29 mouse cellular contexts compared by ENCODE assay signal in the genomic region with DNA sequence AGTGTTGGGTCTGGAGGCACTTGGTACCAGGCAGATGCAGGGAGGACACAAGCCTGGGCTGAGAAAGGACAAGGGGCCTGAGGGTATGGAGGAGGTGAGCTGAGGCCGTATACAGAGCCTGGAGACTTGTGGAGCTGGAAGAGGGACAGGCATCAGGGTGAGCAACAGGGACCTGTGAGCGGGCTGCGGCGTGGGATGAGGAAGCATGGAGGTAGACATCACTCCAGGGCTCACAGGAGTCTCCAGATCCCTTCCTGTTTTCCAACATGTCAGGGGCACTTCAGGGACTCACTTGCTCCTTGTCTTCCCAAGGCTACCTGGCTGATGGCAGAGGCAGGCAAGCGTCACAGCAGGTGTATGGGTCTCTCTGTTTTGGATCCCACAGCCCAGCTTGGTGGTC.
DNase-seq lines count a peak whose midpoint lies in the region; ATAC-seq lines count a peak whose summit lies in the region.
"Had no signal": no experiment of that assay in that cellular context is flagged by ENCODE, and none has a peak within 500 bp of the region (broad histone marks: within the 10 kb centered on the region; RNA-seq: fewer than 3 reads in every experiment).

No protein-coding gene starts in this region.

- no peak overlapping the region for H3K9ac ChIP-seq in hindbrain, embryonic 12.5 days
- H3K9ac ChIP-seq in neural tube, embryonic 14.5 days (replicated peaks; ENCODE audit: low read depth, low read length) = no peak overlapping the region
- H3K9ac ChIP-seq: embryonic facial prominence, embryonic 13.5 days; forebrain, embryonic 12.5 days; forebrain, embryonic 15.5 days; heart, embryonic 12.5 days; heart, embryonic 15.5 days; hindbrain, embryonic 13.5 days had no signal

- no peak for DNase-seq in hindbrain, embryonic 10.5 days (ENCODE audit: low spot score)
- DNase-seq in neural tube, embryonic 10.5 days (ENCODE audit: extremely low spot score, low spot score) = no peak
- DNase-seq in thymus, postnatal 14 days = peak; percentile 2
- no peak for DNase-seq in thymus, postnatal 25 days
- DNase-seq in limb, embryonic 10.5 days (ENCODE audit: low spot score) = no peak
- DNase-seq: adrenal gland, adult 8-10 months; adrenal gland, postnatal 25 days; cerebellum, adult 11-12 months; cerebellum, adult 8-10 months; cerebellum, postnatal 10 days; cerebellum, postnatal 36 days; embryo, embryonic 11 days; gastrocnemius, postnatal 25 days; heart, postnatal 10 days; heart, postnatal 36 days had no signal

- no peak overlapping the region for H3K4me2 ChIP-seq in hindbrain, embryonic 12.5 days (replicated peaks)
- no peak overlapping the region for H3K4me2 ChIP-seq in neural tube, embryonic 14.5 days (ENCODE audit: low read depth, low read length)
- H3K4me2 ChIP-seq: embryonic facial prominence, embryonic 13.5 days; forebrain, embryonic 12.5 days; forebrain, embryonic 15.5 days; heart, embryonic 12.5 days; heart, embryonic 15.5 days; hindbrain, embryonic 13.5 days had no signal

- H3K36me3 ChIP-seq in hindbrain, embryonic 10.5 days = no peaks in the 10 kb centered on the region
- no peaks in the 10 kb centered on the region for H3K36me3 ChIP-seq in hindbrain, embryonic 12.5 days
- H3K36me3 ChIP-seq in neural tube, embryonic 14.5 days (ENCODE audit: control insufficient read depth, insufficient read depth, low read length) = no peaks in the 10 kb centered on the region
- no peaks in the 10 kb centered on the region for H3K36me3 ChIP-seq in limb, embryonic 10.5 days
- H3K36me3 ChIP-seq: embryonic facial prominence, embryonic 10.5 days; embryonic facial prominence, embryonic 13.5 days; forebrain, embryonic 12.5 days; forebrain, embryonic 15.5 days; heart, embryonic 12.5 days; heart, embryonic 15.5 days; hindbrain, embryonic 13.5 days had no signal

- peaks cover 37% of the 10 kb centered on the region for H3K4me1 ChIP-seq in hindbrain, embryonic 10.5 days (replicated peaks)
- H3K4me1 ChIP-seq in hindbrain, embryonic 12.5 days = peaks cover 40% of the 10 kb centered on the region
- H3K4me1 ChIP-seq in neural tube, embryonic 14.5 days (ENCODE audit: control insufficient read depth, insufficient read depth, low read length) = peaks cover 15% of the 10 kb centered on the region
- peaks cover 35% of the 10 kb centered on the region for H3K4me1 ChIP-seq in limb, embryonic 10.5 days
- H3K4me1 ChIP-seq: heart, embryonic 12.5 days; heart, embryonic 15.5 days had no signal

- no peaks in the 10 kb centered on the region for H3K27me3 ChIP-seq in hindbrain, embryonic 10.5 days (ENCODE audit: insufficient read depth, poor library complexity, severe bottlenecking)
- no peaks in the 10 kb centered on the region for H3K27me3 ChIP-seq in hindbrain, embryonic 12.5 days
- no peaks in the 10 kb centered on the region for H3K27me3 ChIP-seq in neural tube, embryonic 14.5 days (ENCODE audit: control insufficient read depth, insufficient read depth, low read length)
- H3K27me3 ChIP-seq in limb, embryonic 10.5 days (ENCODE audit: low read depth, poor library complexity, severe bottlenecking) = peaks cover 27% of the 10 kb centered on the region; the same call in 1 of the 2 replicates
- H3K27me3 ChIP-seq: embryonic facial prominence, embryonic 13.5 days; forebrain, embryonic 15.5 days had no signal

- ATAC-seq in hindbrain, embryonic 12.5 days (ENCODE audit: low FRiP score) = no peak
- no peak for ATAC-seq in neural tube, embryonic 14.5 days (ENCODE audit: low read depth)
- ATAC-seq in megakaryocyte, adult 5-6 weeks (ENCODE audit: poor library complexity, severe bottlenecking) = no peak
- ATAC-seq: activated CD4-positive, CD25-positive, alpha-beta regulatory T cell, adult 4 months; CD4-positive, CD25-positive, alpha-beta regulatory T cell, adult 4 months; forebrain, embryonic 15.5 days; hindbrain, embryonic 16.5 days had no signal

- H3K27ac ChIP-seq in hindbrain, embryonic 10.5 days = peak overlapping the region; percentile 12; the same call in 1 of the 2 replicates
- H3K27ac ChIP-seq in hindbrain, embryonic 12.5 days = no peak overlapping the region
- peak overlapping the region; percentile 2; the same call in 1 of the 2 replicates for H3K27ac ChIP-seq in neural tube, embryonic 14.5 days (ENCODE audit: low read depth, low read length)
- H3K27ac ChIP-seq in limb, embryonic 10.5 days = peak overlapping the region; percentile 36; the same call in 1 of the 2 replicates
- H3K27ac ChIP-seq: embryonic facial prominence, embryonic 13.5 days; forebrain, embryonic 12.5 days; forebrain, embryonic 15.5 days; heart, embryonic 15.5 days; hindbrain, embryonic 13.5 days had no signal

- WGBS in hindbrain, embryonic 10.5 days = 92% methylated on average over 5 of the region's 5 CpGs
- 88% methylated on average over 5 of the region's 5 CpGs for WGBS in hindbrain, embryonic 12.5 days
- WGBS in neural tube, embryonic 14.5 days = 88% methylated on average over 5 of the region's 5 CpGs
- WGBS in limb, embryonic 10.5 days = 88% methylated on average over 5 of the region's 5 CpGs

- no peaks in the 10 kb centered on the region for H3K9me3 ChIP-seq in hindbrain, embryonic 10.5 days
- no peaks in the 10 kb centered on the region for H3K9me3 ChIP-seq in hindbrain, embryonic 12.5 days (replicated peaks)
- no peaks in the 10 kb centered on the region for H3K9me3 ChIP-seq in neural tube, embryonic 14.5 days (ENCODE audit: control insufficient read depth, low read length)
- no peaks in the 10 kb centered on the region for H3K9me3 ChIP-seq in limb, embryonic 10.5 days (replicated peaks)
- H3K9me3 ChIP-seq: embryonic facial prominence, embryonic 10.5 days; embryonic facial prominence, embryonic 13.5 days; forebrain, embryonic 12.5 days; forebrain, embryonic 15.5 days; heart, embryonic 15.5 days; hindbrain, embryonic 13.5 days had no signal

- H3K4me3 ChIP-seq in hindbrain, embryonic 10.5 days = no peak overlapping the region
- H3K4me3 ChIP-seq in hindbrain, embryonic 12.5 days = no peak overlapping the region
- H3K4me3 ChIP-seq in neural tube, embryonic 14.5 days (ENCODE audit: low read depth, low read length) = no peak overlapping the region
- no peak overlapping the region for H3K4me3 ChIP-seq in limb, embryonic 10.5 days
- H3K4me3 ChIP-seq: embryonic facial prominence, embryonic 10.5 days; embryonic facial prominence, embryonic 13.5 days; erythroblast, embryonic 14.5 days; forebrain, embryonic 12.5 days; forebrain, embryonic 15.5 days; heart, embryonic 12.5 days; heart, embryonic 15.5 days; hindbrain, embryonic 13.5 days had no signal
